Mouse (Mus musculus): ENCODE measurements at regions not wholly inside any gene's neighbourhood (a gene's known extent, or its start where the extent isn't known, plus 50 kb on each side); places are given as distances from the start of the nearest gene placed in this dataset.

DNA sequence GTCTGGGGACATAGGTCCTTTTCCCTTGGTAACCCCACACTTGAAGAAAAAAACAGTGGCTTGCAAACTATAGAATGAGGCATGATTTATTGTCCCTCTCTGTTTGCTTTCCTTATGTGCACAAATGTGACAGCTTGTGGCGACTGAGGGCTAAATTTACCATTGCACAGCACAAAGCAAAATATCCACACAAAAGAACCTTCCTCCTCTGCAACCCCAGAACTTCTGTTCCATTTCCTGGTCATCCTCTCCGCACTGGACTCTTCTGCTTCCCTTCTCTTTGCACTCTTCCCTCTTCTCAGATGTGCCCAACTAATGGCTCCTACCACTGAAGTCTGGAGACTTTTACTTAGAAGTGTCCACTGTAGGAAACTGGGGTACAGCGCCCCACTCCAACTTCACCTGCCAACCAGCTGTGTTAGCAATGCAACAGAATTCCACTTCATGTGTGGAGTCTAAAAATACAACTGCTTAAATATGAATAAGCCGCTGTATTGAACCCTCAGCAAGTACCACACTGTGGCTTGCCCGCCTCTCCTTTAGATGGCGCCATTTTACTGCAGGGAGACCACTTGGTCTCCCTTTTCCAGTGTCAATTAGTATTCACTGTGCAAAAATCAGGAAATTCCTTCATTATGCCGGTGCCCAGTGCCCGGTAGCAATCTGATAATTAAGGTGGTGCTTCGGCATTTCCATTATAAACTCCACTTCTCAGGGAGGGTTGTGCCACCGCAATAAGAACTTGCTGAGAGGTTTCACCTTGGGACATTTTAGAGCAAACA, 199.6 kb downstream of the Foxa2 start:
- Histone ChIP-seq H3K9ac (ENCODE audit: low read length) (no peak overlapping the region), H3K9me3 (ENCODE audit: control insufficient read depth, low read length) (no peaks in the 10 kb centered on the region), H3K27me3 (ENCODE audit: control insufficient read depth, insufficient read depth, low read length) (no peaks in the 10 kb centered on the region), H3K4me3 (ENCODE audit: low read depth, low read length) (no peak overlapping the region), H3K4me1 (ENCODE audit: control insufficient read depth, insufficient read depth, low read length) (no peaks in the 10 kb centered on the region), H3K36me3 (ENCODE audit: control insufficient read depth, insufficient read depth, low read length) (no peaks in the 10 kb centered on the region), H3K27ac (ENCODE audit: low read depth, low read length) (no peak overlapping the region), H3K4me2 (no peak overlapping the region)
- peak; percentile 90 for DNase-seq (ENCODE audit: low spot score, missing footprints)
- peak; percentile 79; the same call in 1 of the 2 replicates for ATAC-seq (ENCODE audit: low FRiP score)
- WGBS, result 29% methylated on average over 10 of the region's 10 CpGs

DNA sequence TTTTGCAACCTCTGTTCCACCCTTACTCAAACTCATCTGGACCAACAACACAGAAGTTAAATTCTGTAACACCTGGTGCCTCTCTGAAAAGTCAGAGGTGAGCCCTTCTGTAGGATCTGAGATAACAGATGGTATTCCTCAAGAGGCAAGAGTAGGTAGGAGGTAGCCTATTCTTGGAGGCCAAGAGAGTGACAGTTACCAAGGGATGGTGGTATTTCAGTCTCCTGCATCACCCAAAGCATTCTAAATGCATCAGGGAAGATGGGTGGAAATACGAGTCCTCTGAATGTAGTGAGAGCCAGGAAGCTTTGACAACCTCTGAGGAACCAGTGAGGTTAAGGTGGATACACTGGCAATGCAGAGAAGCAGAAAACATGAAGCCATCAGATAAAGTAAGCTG, 201.5 kb downstream of the Foxa2 start:
- Histone ChIP-seq H3K36me3 (ENCODE audit: control insufficient read depth, insufficient read depth, low read length) (no peaks in the 10 kb centered on the region), H3K4me1 (ENCODE audit: control insufficient read depth, insufficient read depth, low read length) (no peaks in the 10 kb centered on the region), H3K9ac (ENCODE audit: low read length) (no peak overlapping the region), H3K9me3 (ENCODE audit: control insufficient read depth, low read length) (no peaks in the 10 kb centered on the region), H3K4me2 (no peak overlapping the region), H3K27ac (ENCODE audit: low read depth, low read length) (no peak overlapping the region), H3K27me3 (ENCODE audit: control insufficient read depth, insufficient read depth, low read length) (no peaks in the 10 kb centered on the region), H3K4me3 (ENCODE audit: low read depth, low read length) (no peak overlapping the region)
- DNase-seq (ENCODE audit: low spot score, missing footprints) (no peak), ATAC-seq (ENCODE audit: low FRiP score) (no peak)
- WGBS, result 71% methylated on average over 1 of the region's 1 CpGs

DNA sequence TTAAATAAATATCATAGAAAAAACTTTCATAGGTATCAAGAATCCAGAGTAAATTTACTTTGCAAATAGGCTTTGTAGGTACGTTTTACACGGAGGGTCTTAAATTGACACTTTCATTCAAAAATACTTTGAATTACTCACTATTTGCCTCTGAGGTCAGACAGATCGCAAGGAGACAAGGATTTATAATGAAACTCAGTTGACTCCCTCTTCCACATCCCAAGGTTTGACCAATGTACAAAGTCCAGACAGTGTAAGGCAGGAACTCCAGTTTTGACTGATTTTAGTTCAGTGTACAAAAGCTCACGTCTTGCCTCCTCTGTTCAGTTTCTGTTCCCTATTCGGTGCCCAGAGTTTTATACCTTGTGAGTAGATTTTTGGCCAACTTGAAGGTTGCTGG, 205.8 kb downstream of the Foxa2 start:
- no peak for ATAC-seq (ENCODE audit: low FRiP score)
- no peak overlapping the region for H3K9ac ChIP-seq (ENCODE audit: low read length)
- no peaks in the 10 kb centered on the region for H3K27me3 ChIP-seq (ENCODE audit: control insufficient read depth, insufficient read depth, low read length)
- H3K4me2 ChIP-seq, result no peak overlapping the region
- H3K27ac ChIP-seq (ENCODE audit: low read depth, low read length), result no peak overlapping the region
- H3K4me1 ChIP-seq (ENCODE audit: control insufficient read depth, insufficient read depth, low read length), result no peaks in the 10 kb centered on the region
- no peaks in the 10 kb centered on the region for H3K9me3 ChIP-seq (ENCODE audit: control insufficient read depth, low read length)
- H3K36me3 ChIP-seq (ENCODE audit: control insufficient read depth, insufficient read depth, low read length), result no peaks in the 10 kb centered on the region
- WGBS, result 81% methylated on average over 5 of the region's 5 CpGs
- H3K4me3 ChIP-seq (ENCODE audit: low read depth, low read length), result no peak overlapping the region
- no peak for DNase-seq (ENCODE audit: low spot score, missing footprints)

DNA sequence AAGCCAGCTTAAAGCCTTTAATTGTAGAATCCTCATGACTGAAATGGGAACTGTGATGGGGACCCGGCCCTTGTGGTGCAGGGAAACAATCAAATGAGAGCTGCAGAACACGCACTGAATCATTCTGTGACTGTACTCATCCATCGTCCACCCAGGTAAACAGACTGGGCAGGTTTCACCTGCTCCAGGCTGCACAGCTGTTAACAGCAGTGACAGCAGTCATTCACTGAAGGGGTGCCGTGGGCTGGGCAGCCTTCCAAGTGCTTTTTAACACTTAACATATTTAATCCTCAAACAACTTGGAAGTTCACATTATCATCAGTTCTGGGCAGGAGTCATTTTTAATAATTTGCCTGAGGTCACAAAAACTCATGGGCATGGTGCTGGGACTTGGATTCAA, 208.2 kb downstream of the Foxa2 start:
- Histone ChIP-seq H3K9ac (ENCODE audit: low read length) (no peak overlapping the region), H3K27me3 (ENCODE audit: control insufficient read depth, insufficient read depth, low read length) (no peaks in the 10 kb centered on the region), H3K36me3 (ENCODE audit: control insufficient read depth, insufficient read depth, low read length) (no peaks in the 10 kb centered on the region), H3K9me3 (ENCODE audit: control insufficient read depth, low read length) (no peaks in the 10 kb centered on the region), H3K4me1 (ENCODE audit: control insufficient read depth, insufficient read depth, low read length) (no peaks in the 10 kb centered on the region), H3K27ac (ENCODE audit: low read depth, low read length) (no peak overlapping the region), H3K4me2 (no peak overlapping the region), H3K4me3 (ENCODE audit: low read depth, low read length) (no peak overlapping the region)
- DNase-seq (ENCODE audit: low spot score, missing footprints), result no peak
- 84% methylated on average over 4 of the region's 4 CpGs for WGBS
- ATAC-seq (ENCODE audit: low FRiP score), result no peak

DNA sequence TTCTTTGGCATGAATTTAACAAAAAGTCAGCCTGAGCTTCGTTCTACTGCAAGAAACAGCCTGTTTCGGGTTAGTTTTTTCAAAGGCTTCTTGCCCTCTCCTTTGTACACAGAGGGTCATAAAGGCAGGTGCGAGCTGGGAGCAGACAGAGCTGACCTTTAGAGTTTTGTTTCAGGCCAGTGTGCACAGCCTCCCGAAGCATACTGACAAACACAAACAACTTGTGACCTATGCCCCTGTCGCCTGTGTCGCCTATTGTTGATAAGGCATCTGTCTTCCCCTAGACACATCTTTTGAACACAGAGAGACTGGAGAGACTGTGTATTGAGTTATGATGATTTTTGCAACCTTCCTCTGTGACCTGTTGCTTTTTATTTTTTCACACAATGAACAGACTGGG, 216.2 kb downstream of the Foxa2 start:
- Histone ChIP-seq H3K9ac (ENCODE audit: low read length) (no peak overlapping the region), H3K27ac (ENCODE audit: low read depth, low read length) (no peak overlapping the region), H3K36me3 (ENCODE audit: control insufficient read depth, insufficient read depth, low read length) (no peaks in the 10 kb centered on the region), H3K9me3 (ENCODE audit: control insufficient read depth, low read length) (no peaks in the 10 kb centered on the region), H3K4me1 (ENCODE audit: control insufficient read depth, insufficient read depth, low read length) (peaks cover 4% of the 10 kb centered on the region; the same call in 1 of the 2 replicates), H3K4me2 (no peak overlapping the region), H3K4me3 (ENCODE audit: low read depth, low read length) (no peak overlapping the region), H3K27me3 (ENCODE audit: control insufficient read depth, insufficient read depth, low read length) (no peaks in the 10 kb centered on the region)
- no peak for ATAC-seq (ENCODE audit: low FRiP score)
- no peak for DNase-seq (ENCODE audit: low spot score, missing footprints)
- WGBS, result 40% methylated on average over 6 of the region's 6 CpGs

DNA sequence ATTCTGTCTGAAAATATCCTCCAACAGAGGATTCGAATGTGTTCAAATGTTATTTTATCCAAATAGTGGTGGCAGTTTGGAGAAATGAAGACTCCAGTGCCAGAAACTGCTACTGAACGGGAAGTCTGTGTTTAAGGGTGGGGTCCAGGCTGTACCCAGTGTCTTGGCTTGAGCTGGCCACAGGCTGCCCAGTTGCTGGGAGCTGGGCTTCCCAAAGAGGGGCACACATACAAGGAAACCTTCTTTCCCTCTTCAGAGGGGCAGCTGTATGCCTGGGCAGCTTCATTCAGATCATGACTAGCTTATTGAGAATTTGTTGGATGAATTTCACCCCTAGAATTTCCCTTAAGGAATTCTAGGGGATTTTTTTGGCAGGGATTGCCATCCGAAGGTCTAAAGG, 229.8 kb downstream of the Foxa2 start:
- H3K9me3 ChIP-seq (ENCODE audit: control insufficient read depth, low read length), result no peaks in the 10 kb centered on the region
- H3K4me3 ChIP-seq (ENCODE audit: low read depth, low read length), result no peak overlapping the region
- no peaks in the 10 kb centered on the region for H3K36me3 ChIP-seq (ENCODE audit: control insufficient read depth, insufficient read depth, low read length)
- no peak overlapping the region for H3K27ac ChIP-seq (ENCODE audit: low read depth, low read length)
- 80% methylated on average over 3 of the region's 3 CpGs for WGBS
- ATAC-seq (ENCODE audit: low FRiP score) (no peak), DNase-seq (ENCODE audit: low spot score, missing footprints) (no peak)
- H3K4me1 ChIP-seq (ENCODE audit: control insufficient read depth, insufficient read depth, low read length), result no peaks in the 10 kb centered on the region
- no peak overlapping the region for H3K4me2 ChIP-seq
- no peaks in the 10 kb centered on the region for H3K27me3 ChIP-seq (ENCODE audit: control insufficient read depth, insufficient read depth, low read length)
- no peak overlapping the region for H3K9ac ChIP-seq (ENCODE audit: low read length)

DNA sequence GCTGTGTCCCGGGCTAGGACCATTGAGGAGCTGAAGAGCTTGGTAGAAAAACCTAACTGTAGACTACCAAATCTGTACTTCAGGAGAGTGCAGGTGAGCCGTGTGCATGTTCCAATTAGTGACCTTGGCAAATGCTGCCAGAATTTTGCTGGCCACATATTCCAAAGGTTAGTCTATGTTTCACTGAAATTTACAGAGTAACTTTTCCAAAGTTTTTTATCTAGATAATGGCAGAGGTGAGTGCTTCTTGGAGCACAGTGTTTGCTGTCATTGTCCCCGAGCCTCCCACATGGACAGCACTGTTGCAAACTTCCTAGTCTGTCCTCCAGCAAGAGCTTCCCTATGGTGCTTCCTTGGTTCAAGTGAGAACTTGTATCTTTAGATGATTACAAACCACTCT, 232.5 kb downstream of the Foxa2 start:
- Histone ChIP-seq H3K4me1 (ENCODE audit: control insufficient read depth, insufficient read depth, low read length) (no peaks in the 10 kb centered on the region), H3K9ac (ENCODE audit: low read length) (no peak overlapping the region), H3K27me3 (ENCODE audit: control insufficient read depth, insufficient read depth, low read length) (no peaks in the 10 kb centered on the region), H3K4me2 (no peak overlapping the region), H3K9me3 (ENCODE audit: control insufficient read depth, low read length) (no peaks in the 10 kb centered on the region), H3K4me3 (ENCODE audit: low read depth, low read length) (no peak overlapping the region), H3K27ac (ENCODE audit: low read depth, low read length) (no peak overlapping the region), H3K36me3 (ENCODE audit: control insufficient read depth, insufficient read depth, low read length) (no peaks in the 10 kb centered on the region)
- no peak for ATAC-seq (ENCODE audit: low FRiP score)
- WGBS, result 80% methylated on average over 3 of the region's 3 CpGs
- no peak for DNase-seq (ENCODE audit: low spot score, missing footprints)

DNA sequence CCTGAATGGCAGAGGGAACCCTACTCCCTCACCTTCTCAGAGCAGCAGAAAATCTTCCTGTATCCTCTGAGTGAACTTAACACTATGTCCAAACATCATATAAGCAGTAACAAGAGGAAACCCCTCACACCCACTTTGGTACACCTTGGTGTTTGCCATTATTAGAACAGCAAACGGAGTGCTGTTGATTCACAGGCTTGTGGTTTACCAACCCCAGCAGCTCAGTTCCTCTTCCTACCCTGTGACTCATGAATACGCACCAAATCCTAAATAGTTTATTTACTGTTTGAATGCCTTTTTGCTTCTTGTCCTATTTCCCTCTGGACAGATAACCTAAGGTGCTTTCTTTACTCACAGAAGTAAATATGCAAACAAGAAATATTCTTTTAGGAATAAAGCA, 233.3 kb downstream of the Foxa2 start:
- H3K36me3 ChIP-seq (ENCODE audit: control insufficient read depth, insufficient read depth, low read length), result no peaks in the 10 kb centered on the region
- DNase-seq (ENCODE audit: low spot score, missing footprints) (no peak), ATAC-seq (ENCODE audit: low FRiP score) (no peak)
- no peak overlapping the region for H3K4me2 ChIP-seq
- 89% methylated on average over 2 of the region's 2 CpGs for WGBS
- H3K9me3 ChIP-seq (ENCODE audit: control insufficient read depth, low read length), result no peaks in the 10 kb centered on the region
- no peaks in the 10 kb centered on the region for H3K4me1 ChIP-seq (ENCODE audit: control insufficient read depth, insufficient read depth, low read length)
- no peaks in the 10 kb centered on the region for H3K27me3 ChIP-seq (ENCODE audit: control insufficient read depth, insufficient read depth, low read length)
- no peak overlapping the region for H3K9ac ChIP-seq (ENCODE audit: low read length)
- H3K27ac ChIP-seq (ENCODE audit: low read depth, low read length), result no peak overlapping the region
- H3K4me3 ChIP-seq (ENCODE audit: low read depth, low read length), result no peak overlapping the region

DNA sequence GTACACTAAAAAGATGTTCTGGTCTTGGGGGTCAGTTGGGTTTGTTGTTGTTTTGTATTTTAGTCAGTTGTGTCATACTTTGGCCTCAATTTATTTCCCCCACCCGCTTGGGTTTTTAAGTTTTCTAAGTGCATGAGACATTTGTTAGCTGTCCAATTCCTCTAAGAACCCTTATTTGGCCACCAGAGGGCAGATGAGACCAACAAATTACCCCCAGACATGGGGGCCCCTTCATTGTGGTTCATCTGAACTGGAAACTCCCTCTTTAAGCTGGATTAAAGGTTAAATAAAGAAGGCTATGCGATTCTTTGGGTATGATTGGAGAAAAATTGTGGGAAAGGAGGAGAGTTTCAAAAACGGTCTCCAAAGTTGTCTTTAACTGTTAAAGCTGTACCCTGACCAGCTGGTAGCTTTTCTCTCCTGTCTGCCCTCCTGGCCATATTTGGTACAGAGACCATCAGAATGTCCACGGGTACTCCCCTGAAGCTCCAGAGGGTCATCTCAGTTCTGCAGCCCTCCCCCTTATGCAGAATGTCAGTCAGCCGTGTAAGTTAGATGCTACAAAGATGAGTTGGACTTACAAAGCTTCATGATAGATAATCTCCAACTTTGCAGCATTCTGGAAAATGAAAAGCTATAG, 238.6 kb downstream of the Foxa2 start:
- peak; percentile 75 for ATAC-seq (ENCODE audit: low FRiP score)
- Histone ChIP-seq H3K27ac (ENCODE audit: low read depth, low read length) (no peak overlapping the region), H3K4me1 (ENCODE audit: control insufficient read depth, insufficient read depth, low read length) (no peaks in the 10 kb centered on the region), H3K9me3 (ENCODE audit: control insufficient read depth, low read length) (no peaks in the 10 kb centered on the region), H3K27me3 (ENCODE audit: control insufficient read depth, insufficient read depth, low read length) (no peaks in the 10 kb centered on the region), H3K36me3 (ENCODE audit: control insufficient read depth, insufficient read depth, low read length) (no peaks in the 10 kb centered on the region), H3K4me3 (ENCODE audit: low read depth, low read length) (no peak overlapping the region), H3K9ac (ENCODE audit: low read length) (no peak overlapping the region), H3K4me2 (no peak overlapping the region)
- DNase-seq (ENCODE audit: low spot score, missing footprints), result peak; percentile 93
- 40% methylated on average over 5 of the region's 5 CpGs for WGBS

All from midbrain, embryonic 11.5 days (tissue).